Mouse (Mus musculus) thymus, postnatal 4 days (tissue): ENCODE measurements at regions not wholly inside any gene's neighbourhood (a gene's known extent, or its start where the extent isn't known, plus 50 kb on each side); places are given as distances from the start of the nearest gene placed in this dataset.

Experiments used
- DNase-seq: peaks from one replicate; pipeline ENCODE4 v3.0.0; 2021

DNA sequence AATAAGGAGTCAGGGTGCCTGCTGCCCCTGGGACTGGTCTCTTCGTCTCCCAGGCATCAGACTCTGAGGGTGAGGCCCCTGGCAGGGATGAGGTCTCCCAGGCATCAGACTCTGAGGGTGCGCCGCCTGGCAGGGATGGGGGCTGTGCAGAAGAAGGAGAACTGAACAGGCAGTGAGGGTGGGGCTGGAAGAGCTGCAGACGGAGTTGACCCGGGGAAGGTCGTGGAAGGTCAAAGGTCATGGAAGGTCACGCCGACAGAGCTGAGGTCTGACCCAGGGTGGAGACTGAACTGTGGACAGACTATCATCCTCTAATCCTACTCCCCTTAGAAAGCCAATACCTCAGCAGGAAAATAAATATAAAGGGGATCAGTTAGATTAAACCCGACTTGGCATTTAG, 50.6 kb upstream of the Grik3 start:
- no peak for DNase-seq

DNA sequence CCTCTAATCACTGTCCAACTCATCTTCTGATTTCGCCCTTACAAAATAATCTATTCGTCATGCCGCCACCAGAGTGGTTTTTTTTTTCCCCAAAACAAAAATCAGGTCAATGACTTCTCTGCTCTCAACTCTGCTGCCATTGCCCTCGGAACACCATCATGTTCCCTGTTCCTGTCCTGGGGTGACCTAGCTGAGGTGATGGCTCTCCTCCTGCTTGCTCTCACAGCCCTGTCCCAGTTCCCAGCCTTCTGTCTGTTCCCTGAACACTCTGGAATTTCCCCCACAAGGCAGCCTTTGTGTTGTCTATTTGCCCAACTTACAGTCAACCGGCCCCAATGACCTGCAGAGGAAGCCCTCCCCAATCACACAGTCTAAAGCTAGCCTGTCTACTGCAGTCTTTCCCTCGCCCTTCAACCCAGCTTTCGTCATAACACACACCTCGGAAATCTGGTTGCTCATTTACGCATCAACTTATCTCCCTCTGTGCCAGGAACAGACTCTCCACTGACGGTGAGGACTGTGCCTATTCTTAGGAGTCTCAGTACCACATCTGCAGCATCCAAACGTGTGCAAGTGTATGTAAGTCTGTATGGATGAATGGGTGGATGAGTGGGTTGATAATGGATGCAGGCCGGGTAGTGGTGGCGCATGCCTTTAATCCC, 53.2 kb upstream of the Grik3 start:
- no peak for DNase-seq

DNA sequence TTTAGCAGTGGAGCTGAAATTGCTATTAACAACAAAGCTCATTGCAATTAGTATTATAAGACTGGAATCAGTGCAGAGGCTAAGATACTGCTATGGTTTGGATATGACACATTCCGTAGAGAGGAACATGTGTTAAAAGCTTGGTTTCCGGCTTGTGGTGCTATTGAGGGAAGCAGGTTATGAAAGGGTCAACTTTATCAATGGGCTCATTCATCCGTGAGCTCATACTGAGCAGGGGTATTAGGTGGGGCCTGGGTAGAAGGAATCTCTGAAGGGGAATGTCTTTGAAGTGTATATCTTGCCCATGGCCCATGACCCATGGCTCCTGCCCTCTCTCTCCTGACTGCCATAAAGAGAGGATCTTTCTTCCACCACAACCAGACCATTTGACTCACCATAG, 57.0 kb upstream of the Grik3 start:
- DNase-seq, result no peak

DNA sequence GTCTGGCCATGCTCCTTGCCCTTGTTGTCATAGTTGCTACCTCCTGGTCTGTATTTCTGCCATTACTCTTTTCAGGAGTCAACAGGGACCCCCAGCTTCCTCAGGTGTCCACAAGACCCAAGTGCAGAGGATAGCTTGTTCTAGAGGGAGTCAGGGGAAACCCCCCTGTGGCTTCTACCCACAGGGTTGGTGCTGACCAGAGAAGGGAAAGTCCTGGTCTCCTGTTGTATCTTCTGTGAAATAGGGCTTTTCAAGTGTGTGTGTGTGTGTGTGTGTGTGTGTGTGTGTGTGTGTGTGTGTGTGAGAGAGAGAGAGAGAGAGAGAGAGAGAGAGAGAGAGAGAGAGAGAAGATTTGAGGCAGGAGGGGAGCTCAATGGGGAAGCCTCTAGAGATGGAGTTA, 58.9 kb upstream of the Grik3 start:
- no peak for DNase-seq

DNA sequence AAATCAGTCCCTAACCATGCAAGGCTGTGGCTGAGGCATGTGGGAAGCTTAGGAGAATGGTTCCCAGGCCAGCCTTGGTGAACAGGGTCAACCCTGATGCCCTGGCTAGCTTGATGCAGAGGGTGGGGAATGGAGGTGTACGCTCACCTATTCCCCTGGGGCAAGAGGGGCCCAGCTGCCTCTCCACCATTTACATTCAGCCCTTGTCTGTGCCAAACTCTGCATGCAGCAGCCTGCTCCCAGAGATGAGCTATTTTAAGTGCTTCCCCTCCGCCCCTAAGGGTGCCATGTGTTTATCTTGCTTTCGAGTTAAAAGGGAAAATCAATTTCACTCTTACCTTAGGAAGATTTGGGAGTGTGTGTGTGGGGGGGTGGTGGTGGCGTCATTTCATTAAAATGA, 59.7 kb upstream of the Grik3 start:
- no peak for DNase-seq

DNA sequence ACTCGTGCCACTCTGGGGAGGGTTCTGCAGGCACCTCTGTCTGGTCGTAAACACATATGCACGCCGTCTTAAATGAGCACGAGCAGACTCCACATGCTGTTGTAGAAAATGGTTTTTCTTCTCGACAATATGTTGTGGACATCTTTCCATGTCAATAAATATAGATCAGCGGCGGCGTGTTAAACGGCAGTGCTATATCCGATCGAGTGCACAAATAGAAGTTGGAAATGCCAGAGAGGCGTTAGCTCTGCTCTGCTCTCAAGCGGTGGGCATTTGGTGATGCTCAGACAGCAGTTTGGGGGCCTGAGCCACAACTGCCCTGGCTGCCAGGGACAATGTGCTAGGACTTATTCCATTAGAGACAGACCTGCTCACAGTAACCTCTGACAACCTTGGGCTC, 61.8 kb upstream of the Grik3 start:
- no peak for DNase-seq

DNA sequence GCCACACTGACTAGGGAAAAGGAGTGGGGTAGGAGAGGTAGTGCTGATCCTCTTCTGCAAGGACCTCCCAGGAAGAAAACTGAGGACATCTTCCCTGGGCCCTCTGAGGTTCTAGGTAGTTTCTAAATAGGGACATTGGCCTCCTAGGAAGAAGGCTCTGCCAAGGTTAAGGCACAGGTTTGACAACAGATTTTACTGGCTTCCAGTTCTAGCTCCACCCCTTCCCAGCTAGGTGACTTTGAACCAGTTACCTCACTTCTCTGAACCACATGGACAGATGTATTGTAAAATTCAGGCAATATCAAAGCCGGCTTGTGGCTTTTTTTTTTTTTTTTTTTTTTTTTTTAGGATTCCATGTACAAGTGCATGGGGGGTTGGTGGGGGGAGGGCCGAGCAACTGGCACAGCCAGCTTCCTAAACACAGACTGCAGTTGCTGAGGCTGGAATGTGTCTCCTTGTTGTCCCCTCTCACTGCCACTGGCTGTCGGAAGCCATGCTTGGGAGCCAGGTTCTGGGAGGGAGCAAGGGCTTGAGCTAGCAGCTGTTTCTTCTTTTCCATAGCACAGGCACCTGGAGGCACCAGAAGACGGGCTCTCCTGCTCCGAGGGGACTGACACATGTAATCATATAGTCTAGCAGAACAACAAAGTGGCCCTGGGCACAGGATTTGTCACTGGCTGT, 69.8 kb upstream of the Grik3 start:
- peak; percentile 43 for DNase-seq

DNA sequence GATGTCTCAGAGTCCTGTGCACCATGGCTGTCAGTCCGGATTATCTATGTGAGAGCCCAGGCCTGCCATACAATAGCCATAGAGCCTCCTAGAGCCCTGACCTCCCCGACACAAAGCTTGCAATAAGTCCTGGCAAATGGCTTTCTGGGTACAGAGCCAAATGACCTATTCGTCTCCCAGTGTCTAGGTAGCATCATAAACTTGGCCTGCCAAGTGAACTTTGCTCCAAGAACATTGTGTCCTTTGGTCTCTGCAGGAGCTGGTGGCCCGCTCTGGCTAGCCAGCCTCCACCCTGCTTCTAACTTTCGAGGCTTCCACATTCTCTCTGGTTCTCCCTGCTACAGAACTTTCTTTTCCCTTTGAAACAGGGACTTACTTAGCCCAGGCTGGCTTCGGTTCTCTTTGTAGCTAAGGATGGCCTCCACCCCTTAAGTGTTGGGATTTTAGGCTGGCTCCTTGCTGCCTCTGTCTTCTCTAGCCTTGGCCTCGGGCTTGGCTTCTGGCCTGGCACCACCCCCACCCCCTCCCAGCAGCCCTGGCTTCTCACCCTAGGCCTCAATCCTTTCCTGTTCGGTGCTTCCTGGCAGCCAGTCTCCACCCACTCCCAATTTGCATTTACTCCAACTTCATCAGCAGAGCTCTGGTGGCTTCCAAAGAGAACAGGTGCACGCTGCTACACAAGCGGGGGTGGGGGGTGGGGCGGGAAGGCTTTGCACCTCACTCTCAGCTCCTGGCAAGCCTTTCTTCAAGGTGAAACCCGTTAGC, 70.8 kb upstream of the Grik3 start:
- peak; percentile 28 for DNase-seq

DNA sequence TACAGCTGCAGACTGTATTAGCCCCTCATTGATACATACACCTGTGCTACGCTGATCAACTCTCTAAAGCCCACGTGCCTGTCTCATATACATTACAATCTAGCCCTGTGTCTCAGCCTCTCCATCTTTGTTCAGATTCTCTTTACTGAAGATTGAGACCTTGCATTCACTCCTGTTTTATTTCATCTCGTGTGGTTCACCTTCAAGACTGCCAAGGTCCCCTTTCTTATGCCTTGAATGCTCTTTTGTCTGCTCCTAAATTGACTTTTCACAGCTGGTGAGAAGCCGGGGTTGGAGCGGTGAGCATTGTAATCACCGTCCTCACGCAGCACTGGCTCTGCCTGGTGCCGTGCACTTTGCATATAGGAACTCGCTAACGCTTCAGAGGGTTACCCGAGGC, 75.2 kb upstream of the Grik3 start:
- DNase-seq, result no peak

DNA sequence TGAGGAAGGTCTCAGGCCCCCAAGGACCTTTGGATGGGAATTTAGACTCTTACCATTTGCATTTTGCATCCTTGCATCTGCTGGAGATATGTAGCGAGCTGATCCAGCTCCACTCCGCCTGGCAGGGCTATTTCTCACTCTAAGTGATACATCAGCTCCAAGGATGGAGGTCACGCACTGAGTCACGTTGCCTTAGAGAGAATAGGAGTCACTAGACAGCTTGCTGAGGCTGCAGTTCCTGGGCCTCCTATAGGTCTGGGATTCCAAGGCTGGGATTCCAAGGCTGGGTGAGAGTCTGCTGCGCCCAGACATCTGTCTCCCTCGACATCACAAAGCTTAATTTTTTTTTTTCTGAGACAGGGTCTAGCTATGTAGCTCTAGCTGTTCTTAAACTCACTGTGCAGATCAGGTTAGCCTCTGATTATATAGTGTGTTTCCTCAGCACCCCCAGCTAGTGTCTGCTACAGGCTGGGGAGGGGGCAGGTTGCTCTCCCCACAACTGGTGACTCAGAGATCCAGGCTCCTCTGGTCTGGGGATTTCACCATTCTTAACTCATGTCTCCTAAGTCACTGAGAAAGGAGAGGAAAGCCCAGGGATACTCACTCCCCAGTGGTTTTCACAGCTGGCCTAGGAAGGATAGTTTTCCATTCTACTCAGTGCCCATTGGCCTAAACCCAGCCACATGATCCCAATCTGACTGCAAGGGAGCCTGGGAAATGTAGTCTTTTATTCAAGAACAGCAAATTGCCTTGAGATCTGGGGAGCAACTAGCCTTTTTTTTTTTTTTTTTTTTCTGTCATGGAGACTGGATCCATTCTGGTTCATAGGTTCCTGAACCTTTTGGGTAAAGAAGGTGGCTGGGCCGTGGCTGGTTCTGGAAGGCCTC, 76.4 kb upstream of the Grik3 start:
- no peak for DNase-seq

DNA sequence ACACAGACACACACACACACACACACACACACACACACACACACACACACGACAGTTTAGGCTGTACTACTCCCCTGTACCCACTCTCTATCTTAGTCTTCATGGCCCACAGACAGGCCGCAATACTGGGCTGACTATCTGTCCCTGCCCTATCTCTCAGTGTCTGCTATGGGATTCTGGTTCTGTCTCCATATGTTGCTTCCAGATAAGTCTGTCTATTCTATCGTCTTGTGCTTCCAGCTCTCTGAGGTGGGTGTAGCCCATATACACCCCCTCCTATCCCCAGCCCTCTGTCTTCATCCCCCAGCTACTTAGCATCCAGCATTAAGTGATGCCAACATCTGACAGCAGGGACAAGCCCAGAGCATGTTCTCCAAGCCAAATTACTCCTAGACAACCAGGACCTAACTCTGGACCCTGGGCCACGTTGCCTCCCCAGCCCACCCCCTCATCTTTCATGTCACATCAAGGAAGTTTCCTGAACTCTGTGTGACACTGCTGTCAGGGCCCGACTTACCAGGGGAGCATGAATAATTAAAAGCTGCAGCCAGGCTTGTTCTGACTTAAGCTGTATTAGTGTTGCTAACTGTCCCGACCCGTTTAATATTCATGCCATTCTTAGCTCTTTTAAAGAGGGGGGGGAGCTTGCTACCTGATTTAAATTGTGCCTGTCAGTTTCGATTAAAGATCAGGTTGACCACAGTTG, 79.6 kb upstream of the Grik3 start:
- no peak for DNase-seq

DNA sequence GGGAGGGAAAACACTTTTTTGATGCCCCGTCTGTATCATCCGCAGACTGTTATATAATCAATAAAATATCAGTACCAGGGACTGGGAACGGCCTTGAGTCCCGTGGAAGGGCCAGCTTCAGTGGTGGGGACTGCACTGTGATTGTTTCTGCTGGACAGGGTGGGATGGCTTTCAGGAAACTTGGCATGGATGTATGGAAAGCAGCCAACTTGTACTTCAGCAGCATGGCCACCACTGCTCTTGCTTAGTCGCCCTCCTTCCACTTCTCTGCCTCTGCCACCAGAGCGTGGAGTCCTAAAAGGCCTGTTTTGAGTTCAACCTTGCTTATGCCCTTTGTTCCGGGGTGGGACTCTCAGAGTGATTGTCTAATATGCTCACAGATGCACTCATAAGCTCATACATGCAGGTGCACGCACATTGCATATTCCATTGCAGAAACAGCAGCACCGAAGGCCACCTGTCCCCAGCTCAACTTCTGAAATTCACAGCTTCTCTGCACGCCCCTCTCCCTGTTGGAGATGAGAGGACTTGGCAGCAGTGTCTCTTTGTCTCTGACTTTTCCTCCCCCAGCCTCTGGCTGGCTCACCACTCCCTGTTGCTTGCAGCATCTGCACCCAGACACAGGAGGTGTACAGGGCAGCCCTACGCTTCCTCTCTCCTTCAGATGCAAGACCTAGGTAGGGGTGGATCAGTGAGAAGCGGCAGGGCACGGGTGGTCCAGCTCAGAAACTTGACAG, 91.0 kb upstream of the Grik3 start:
- DNase-seq, result no peak

DNA sequence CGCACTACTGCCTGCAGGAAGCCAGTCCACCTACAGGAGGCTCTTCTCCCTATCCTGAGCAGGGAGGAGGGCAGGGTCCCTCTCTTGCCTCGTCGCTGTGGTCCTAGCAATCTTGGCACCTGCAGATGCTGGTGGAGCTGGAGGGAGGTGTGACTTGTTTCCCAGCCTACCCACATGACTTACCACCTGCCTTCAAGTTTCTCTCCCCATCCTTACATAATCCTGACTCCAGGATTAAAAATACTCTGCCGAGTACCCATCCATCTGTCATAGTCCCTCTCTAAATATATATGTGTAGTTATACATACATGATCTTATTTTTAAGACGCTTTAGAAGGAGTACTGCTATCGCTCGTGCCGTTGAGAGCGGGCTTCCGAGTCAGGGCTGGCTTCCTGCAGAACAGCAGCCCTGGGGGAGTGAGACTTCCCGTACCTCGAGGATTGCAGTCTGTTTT, 93.5 kb upstream of the Grik3 start:
- DNase-seq, result no peak

DNA sequence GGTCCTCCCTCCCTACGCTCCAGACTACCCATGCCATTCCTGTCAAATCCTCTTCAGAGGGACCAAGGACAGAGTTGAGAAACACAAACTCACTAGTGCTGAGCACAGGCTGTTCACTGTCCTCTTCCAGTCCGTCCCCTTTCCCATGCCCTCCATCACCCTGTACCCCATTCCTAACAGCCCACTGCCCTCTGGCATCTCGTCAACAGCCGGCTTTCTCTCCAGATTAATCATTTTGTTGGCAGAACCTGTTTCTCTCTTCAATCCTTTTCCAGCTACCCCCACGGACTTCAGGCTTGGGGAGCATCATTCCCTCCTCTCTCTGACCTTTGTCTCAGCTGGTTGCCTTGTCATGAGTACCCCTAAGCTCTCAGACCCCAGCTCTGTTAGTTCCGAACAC, 99.2 kb upstream of the Grik3 start:
- no peak for DNase-seq

DNA sequence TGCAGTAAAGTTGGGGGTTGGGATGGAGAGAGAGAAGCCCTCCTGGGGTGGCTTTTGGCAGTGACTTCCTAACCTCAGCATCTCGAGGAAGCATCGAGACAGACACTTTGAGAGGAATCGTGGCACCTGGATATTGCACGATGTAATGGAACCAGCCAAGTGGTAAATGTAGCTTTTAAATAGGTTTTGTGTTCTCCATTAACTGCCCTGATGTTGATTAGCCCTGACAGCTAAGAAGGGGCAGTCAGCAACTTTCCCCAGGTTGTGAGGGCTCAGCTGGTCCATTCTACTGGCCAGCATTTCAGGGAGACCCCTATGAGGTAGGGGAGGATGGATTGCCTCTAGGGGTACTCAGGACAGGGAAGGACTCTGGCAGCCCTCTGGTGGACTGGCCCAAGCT, 104.7 kb upstream of the Grik3 start:
- DNase-seq, result no peak

DNA sequence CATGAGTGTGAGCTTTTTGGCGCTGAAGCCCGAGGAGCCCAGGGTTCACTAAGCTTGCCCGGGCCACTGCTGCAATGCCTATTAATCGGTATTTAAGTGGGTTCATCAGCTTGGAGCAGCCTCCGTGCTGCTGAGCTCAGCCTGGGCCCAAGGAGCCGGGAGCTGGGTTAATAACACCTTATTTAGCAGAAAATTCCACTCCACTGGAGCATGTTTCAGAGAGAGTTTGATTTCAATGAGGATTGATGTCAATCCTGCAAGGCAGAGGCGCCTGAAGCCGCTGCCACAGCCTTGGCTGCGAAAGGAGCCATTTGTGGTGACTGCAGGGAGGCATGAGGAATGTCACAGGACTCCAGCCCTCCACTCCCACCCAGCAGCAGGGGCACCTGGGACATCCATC, 126.5 kb upstream of the Grik3 start:
- no peak for DNase-seq

DNA sequence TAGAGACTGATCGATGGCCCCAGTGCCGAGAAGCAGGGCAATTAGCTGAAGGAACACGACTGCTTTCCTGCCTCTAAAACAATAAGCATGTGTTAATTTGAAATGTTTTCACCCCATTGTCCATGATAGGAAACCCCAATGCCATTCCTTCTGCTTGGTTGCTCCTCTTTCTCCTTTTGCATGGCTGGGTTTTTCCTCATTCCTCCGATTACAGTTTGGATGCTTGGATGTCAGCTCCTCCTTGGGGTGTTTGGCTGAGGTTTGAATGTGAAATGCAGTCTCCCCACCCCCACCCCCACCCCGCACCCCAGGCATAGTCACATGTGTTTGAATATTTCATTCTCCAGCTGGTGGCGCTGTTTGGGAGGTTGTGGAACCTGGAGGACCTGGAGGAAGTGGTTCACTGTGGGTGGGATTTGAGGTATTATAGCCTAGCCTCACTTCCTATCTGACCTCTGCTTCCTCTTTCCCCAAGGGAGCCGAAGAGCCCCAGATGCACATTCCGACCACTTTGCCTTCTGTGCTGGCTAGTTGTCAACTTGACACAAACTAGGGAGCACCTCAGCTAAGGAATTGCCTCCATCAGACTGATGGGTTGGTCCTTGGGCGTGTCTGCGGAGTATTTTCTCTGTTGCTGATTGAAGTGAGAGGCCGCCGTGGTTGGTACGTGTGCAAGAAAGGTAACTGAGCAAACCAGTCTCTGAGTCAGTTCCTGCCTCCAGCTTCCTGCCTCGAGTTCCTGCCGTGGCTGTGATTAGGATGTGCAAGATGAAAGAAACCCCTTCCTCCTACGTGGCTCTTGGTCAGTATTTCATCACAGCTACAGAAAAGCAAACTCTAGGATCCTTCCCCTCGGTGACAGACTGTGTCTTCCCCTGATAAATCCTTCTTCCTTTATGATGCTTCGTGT, 128.6 kb upstream of the Grik3 start:
- no peak for DNase-seq

DNA sequence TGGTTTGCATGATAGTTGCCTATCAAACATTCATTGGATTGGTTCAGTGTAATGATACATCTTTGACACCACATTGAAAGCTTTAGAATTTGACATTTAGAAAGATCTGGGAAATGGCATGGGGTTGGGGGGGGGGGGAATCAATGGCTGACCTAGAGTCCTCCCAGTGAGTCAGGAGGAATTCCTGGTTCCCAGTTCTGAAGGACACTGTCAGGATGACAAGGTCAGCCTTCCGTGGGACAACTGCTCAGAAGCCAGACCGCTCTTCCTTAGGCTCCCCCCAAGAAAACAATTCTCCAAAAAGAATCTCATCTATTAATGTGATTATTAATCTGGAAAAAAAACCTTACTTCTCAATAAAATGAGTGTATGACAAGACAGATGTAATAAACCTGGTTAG, 132.1 kb upstream of the Grik3 start:
- DNase-seq, result no peak

DNA sequence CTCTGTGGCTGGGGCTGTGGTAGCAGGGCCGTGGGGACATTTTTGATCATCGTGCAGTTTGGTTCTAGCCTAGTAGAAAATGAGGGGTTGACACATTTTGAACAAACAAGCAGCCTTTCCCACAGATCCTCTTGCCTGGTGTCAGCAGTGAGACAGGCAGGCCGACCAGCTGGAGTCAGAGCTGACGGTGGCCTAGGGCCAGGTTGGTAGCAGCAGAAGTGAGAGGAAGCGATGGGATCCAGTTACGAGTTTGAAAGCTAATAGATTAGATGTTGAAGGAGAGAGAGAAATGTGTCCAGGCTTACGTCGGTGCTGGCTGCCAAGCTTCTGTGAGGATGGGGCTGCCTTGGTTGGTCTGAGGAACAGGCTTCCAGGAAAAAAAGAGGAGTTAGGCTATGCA, 134.1 kb upstream of the Grik3 start:
- no peak for DNase-seq

DNA sequence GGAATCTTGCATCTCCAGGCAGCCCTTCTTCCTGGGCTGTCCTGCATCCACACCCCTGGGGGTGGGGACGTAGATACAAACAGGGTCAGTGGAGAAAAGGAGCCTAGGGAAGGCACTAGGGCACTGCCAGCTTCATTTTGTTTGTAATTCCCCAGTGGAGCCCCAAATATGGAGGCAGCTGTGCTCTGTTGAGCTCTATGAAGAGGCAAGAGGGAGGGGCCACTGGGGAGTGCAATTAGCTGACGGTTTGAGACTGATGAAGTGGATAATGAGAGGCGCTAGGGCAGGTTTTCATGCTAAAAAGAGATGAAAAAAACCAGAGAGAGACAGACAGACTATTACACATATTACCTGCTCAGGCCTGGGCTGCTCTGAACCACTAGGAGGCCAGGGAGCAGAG, 135.8 kb upstream of the Grik3 start:
- no peak for DNase-seq

DNA sequence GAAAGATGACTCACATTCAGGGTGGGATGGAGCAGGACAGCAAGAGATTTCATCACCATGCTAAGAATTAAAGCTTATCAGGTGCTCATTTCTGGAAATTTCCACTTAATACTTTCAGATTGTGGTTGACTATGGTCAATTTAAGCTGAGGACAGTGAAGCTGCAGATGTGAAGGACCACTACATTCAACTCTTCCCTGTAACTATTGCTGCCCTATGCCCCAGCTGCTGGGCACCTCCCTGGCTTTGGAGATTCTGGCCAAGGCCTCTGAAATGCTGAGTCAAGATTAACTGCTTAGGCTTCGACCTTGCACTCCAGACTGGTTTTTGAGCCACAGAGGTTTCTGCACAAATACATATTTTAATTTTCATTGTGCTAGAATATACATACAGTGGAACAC, 140.4 kb upstream of the Grik3 start:
- DNase-seq, result no peak
